Mouse (Mus musculus): ENCODE data around the gene Nog.

Nog gene

GRCm38 (mm10) chr11:89269809-89270361, 32.2 kb downstream of the Nog start:
- no peak for DNase-seq (ENCODE audit: low spot score in 2 of 2)

GRCm38 (mm10) chr11:89267520-89267919, 34.6 kb downstream of the Nog start:
- no peak for DNase-seq (ENCODE audit: low spot score in 2 of 2)

GRCm38 (mm10) chr11:89265080-89265479, 37.1 kb downstream of the Nog start:
- no peak for DNase-seq (ENCODE audit: low spot score in 2 of 2)

GRCm38 (mm10) chr11:89259338-89259915, 42.7 kb downstream of the Nog start:
- no peak for DNase-seq (ENCODE audit: low spot score in 2 of 2)

- DNase-seq (ENCODE audit: low spot score in 2 of 2) = no peak
Measured at GRCm38 (mm10) chr11:89257893-89258292, 44.2 kb downstream of the Nog start.

- no peak for DNase-seq (ENCODE audit: low spot score in 2 of 2)
Measured at GRCm38 (mm10) chr11:89253973-89254372, 48.2 kb downstream of the Nog start.

Data from frontal cortex, postnatal 10 days (tissue).